Mouse (Mus musculus): ENCODE data around the gene Erich6b. TPM values are rescaled to one million over a fixed set of nuclear protein-coding genes. Genes with fewer than 3 reads are reported as not detected.

Erich6b gene
- not detected for polyA plus RNA-seq (2015; fragmentation: Illumina TruSeq; extraction: RNeasy Lipid Tissue Mini Kit (QIAGEN cat#74804); ENCODE audit: insufficient read depth, low read depth, low replicate concordance)

GRCm38 (mm10) chr14:75642080-75642479, at the start of gene Erich6b:
TSS of gene Erich6b (plus strand) at chr14:75642259.

GRCm38 (mm10) chr14:75592978-75593377, 49.1 kb upstream of the Erich6b start, which contains the start of gene Spert:
TSS of gene Spert (minus strand) at chr14:75593116.

Other genes with a start within 250 kb of the Erich6b start
- gene Siah3, start 186.3 kb upstream of the Erich6b start, polyA plus RNA-seq (2015; fragmentation: Illumina TruSeq; extraction: RNeasy Lipid Tissue Mini Kit (QIAGEN cat#74804); ENCODE audit: insufficient read depth, low read depth, low replicate concordance): not detected
- not detected for gene Spert, start 49.1 kb upstream of the Erich6b start, polyA plus RNA-seq (2015; fragmentation: Illumina TruSeq; extraction: RNeasy Lipid Tissue Mini Kit (QIAGEN cat#74804); ENCODE audit: insufficient read depth, low read depth, low replicate concordance)
- 8.8 TPM for gene Cog3, start 112.3 kb downstream of the Erich6b start, polyA plus RNA-seq (2015; fragmentation: Illumina TruSeq; extraction: RNeasy Lipid Tissue Mini Kit (QIAGEN cat#74804); ENCODE audit: insufficient read depth, low read depth, low replicate concordance)
- gene Slc25a30, start 144.8 kb downstream of the Erich6b start, polyA plus RNA-seq (2015; fragmentation: Illumina TruSeq; extraction: RNeasy Lipid Tissue Mini Kit (QIAGEN cat#74804); ENCODE audit: insufficient read depth, low read depth, low replicate concordance): 3.4 TPM
- gene Tpt1, start 202.8 kb downstream of the Erich6b start, polyA plus RNA-seq (2015; fragmentation: Illumina TruSeq; extraction: RNeasy Lipid Tissue Mini Kit (QIAGEN cat#74804); ENCODE audit: insufficient read depth, low read depth, low replicate concordance): 3,184 TPM